Comparison of ENCODE assay signal across 19 mouse cellular contexts in the genomic region with DNA sequence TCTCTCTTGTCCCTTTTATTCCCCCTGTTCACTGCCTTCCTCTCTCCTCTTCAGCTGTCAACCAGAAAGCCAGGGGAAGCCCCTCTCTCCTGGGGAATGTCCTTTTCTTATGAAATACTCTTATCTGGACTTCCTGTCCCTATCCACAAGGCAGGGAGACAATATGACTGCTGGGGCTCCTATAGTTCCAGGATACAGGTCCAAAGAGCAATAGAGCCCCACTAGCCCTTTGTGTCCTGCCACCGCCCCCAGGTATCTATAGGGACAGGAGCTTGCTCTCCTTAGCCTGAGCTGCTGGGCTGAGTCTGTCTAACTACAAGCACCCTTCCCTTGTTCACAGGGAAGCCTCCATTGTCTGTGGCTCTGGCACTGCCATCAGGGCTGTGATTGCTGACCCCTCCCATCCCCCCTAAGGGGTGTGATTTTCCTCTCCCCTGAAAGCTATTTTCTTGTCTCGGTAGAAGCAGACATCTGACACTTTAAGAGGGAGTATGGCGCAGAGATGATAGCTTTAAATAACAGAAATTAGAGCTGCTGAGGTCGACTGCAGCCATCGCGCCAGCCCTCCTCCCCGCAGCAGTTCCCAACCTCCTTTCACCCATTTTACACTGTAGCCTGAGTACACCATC. TPM values are rescaled to one million over a fixed set of nuclear protein-coding genes. Genes with fewer than 3 reads are reported as not detected.
A peak's percentile ranks its signal among the peaks of the same experiment; 100 is the strongest.
DNase-seq lines count a peak whose midpoint lies in the region; ATAC-seq and TF ChIP-seq lines count a peak whose summit lies in the region.
"Had no signal": no experiment of that assay in that cellular context is flagged by ENCODE, and none has a peak within 500 bp of the region (broad histone marks: within the 10 kb centered on the region; RNA-seq: fewer than 3 reads in every experiment).

No protein-coding gene starts in this region.

- H3K27ac ChIP-seq in midbrain, embryonic 10.5 days (replicated peaks), result peak overlapping the region; percentile 90
- H3K27ac ChIP-seq in midbrain, postnatal 0 days (ENCODE audit: low read depth, low read length), result no peak overlapping the region
- peak overlapping the region; percentile 53; the same call in 1 of the 2 replicates for H3K27ac ChIP-seq in hindbrain, embryonic 11.5 days (ENCODE audit: low read depth, low read length)
- H3K27ac ChIP-seq in limb, embryonic 14.5 days (replicated peaks; ENCODE audit: low read depth, low read length), result 0 out of 2 replicates have a peak overlapping the region, but pooled peaks have one; percentile 3
- H3K27ac ChIP-seq: heart, embryonic 13.5 days had no signal

- H3K9me3 ChIP-seq in midbrain, embryonic 10.5 days (replicated peaks), result no peaks in the 10 kb centered on the region
- H3K9me3 ChIP-seq in midbrain, postnatal 0 days (ENCODE audit: low read length), result no peaks in the 10 kb centered on the region
- H3K9me3 ChIP-seq in hindbrain, embryonic 11.5 days (ENCODE audit: control insufficient read depth, low read length), result no peaks in the 10 kb centered on the region
- H3K9me3 ChIP-seq in limb, embryonic 14.5 days (ENCODE audit: control insufficient read depth, low read length), result no peaks in the 10 kb centered on the region
- H3K9me3 ChIP-seq: heart, embryonic 13.5 days had no signal

- H3K4me2 ChIP-seq in midbrain, postnatal 0 days (ENCODE audit: low read depth, low read length, poor library complexity, severe bottlenecking), result no peak overlapping the region
- H3K4me2 ChIP-seq in hindbrain, embryonic 11.5 days (replicated peaks; ENCODE audit: low read depth, low read length), result no peak overlapping the region
- H3K4me2 ChIP-seq in limb, embryonic 14.5 days (replicated peaks; ENCODE audit: low read depth, low read length, severe bottlenecking), result no peak overlapping the region
- H3K4me2 ChIP-seq: heart, embryonic 13.5 days had no signal

- no peak for DNase-seq in midbrain, embryonic 10.5 days (ENCODE audit: low spot score)
- DNase-seq in midbrain, postnatal 0 days (ENCODE audit: low spot score), result no peak
- peak; percentile 32 for DNase-seq in hindbrain, embryonic 11.5 days (ENCODE audit: low spot score)
- DNase-seq in limb, embryonic 14.5 days (ENCODE audit: low spot score), result no peak
- no peak for DNase-seq in gastrocnemius, postnatal 25 days
- DNase-seq in layer of hippocampus, postnatal 14 days (ENCODE audit: low spot score in 2 of 2), result no peak
- DNase-seq in urinary bladder, postnatal 36 days (ENCODE audit: low spot score in 2 of 2), result no peak
- no peak for DNase-seq in ovary, postnatal 14 days (ENCODE audit: low spot score)
- DNase-seq: cerebellum, adult 8-10 months; lung, postnatal 14 days; retina, postnatal 1 day; thymus, adult 18-20 months had no signal

- no peaks in the 10 kb centered on the region for H3K36me3 ChIP-seq in midbrain, embryonic 10.5 days
- no peaks in the 10 kb centered on the region for H3K36me3 ChIP-seq in midbrain, postnatal 0 days (ENCODE audit: insufficient read depth, low read length)
- no peaks in the 10 kb centered on the region for H3K36me3 ChIP-seq in hindbrain, embryonic 11.5 days (ENCODE audit: control insufficient read depth, insufficient read depth, low read length)
- H3K36me3 ChIP-seq in limb, embryonic 14.5 days (ENCODE audit: control insufficient read depth, insufficient read depth, low read length), result no peaks in the 10 kb centered on the region
- H3K36me3 ChIP-seq: heart, embryonic 13.5 days had no signal

- no peak for ATAC-seq in midbrain, postnatal 0 days (ENCODE audit: low FRiP score)
- ATAC-seq in hindbrain, embryonic 11.5 days (ENCODE audit: low FRiP score), result no peak
- no peak for ATAC-seq in limb, embryonic 14.5 days (ENCODE audit: low FRiP score, low read depth)
- ATAC-seq: activated CD4-positive, CD25-positive, alpha-beta regulatory T cell, adult 4 months; inflammation-experienced regulatory T-cells, adult 6 months had no signal

- no peak overlapping the region for H3K9ac ChIP-seq in midbrain, postnatal 0 days (replicated peaks; ENCODE audit: low read length, poor library complexity, severe bottlenecking)
- no peak overlapping the region for H3K9ac ChIP-seq in hindbrain, embryonic 11.5 days (ENCODE audit: low read depth, low read length)
- no peak overlapping the region for H3K9ac ChIP-seq in limb, embryonic 14.5 days (ENCODE audit: low read depth, low read length, severe bottlenecking)
- H3K9ac ChIP-seq: heart, embryonic 13.5 days had no signal

- no peak overlapping the region for H3K4me3 ChIP-seq in midbrain, embryonic 10.5 days
- no peak overlapping the region for H3K4me3 ChIP-seq in midbrain, postnatal 0 days (ENCODE audit: low read depth, low read length)
- H3K4me3 ChIP-seq in hindbrain, embryonic 11.5 days (ENCODE audit: low read depth, low read length), result no peak overlapping the region
- H3K4me3 ChIP-seq in limb, embryonic 14.5 days (replicated peaks; ENCODE audit: low read length), result no peak overlapping the region
- H3K4me3 ChIP-seq: heart, embryonic 13.5 days had no signal

- peaks cover 73% of the 10 kb centered on the region for H3K4me1 ChIP-seq in midbrain, embryonic 10.5 days
- H3K4me1 ChIP-seq in midbrain, postnatal 0 days (ENCODE audit: insufficient read depth, low read length), result peaks cover 20% of the 10 kb centered on the region
- H3K4me1 ChIP-seq in hindbrain, embryonic 11.5 days (replicated peaks; ENCODE audit: control insufficient read depth, insufficient read depth, low read length), result peaks cover 34% of the 10 kb centered on the region
- peaks cover 55% of the 10 kb centered on the region for H3K4me1 ChIP-seq in limb, embryonic 14.5 days (ENCODE audit: control insufficient read depth, insufficient read depth, low read length)

- no peak for TF ChIP-seq POLR2A in limb, embryonic 14.5 days (IDR thresholded peaks at IDR 0.05; ENCODE audit: borderline replicate concordance, extremely low read depth, insufficient read depth, insufficient read length)

- TF ChIP-seq CTCF in midbrain, postnatal 0 days (IDR thresholded peaks at IDR 0.05), result no peak

- 31% methylated on average over 7 of the region's 7 CpGs for WGBS in midbrain, embryonic 10.5 days
- WGBS in midbrain, postnatal 0 days, result 39% methylated on average over 7 of the region's 7 CpGs
- 26% methylated on average over 7 of the region's 7 CpGs for WGBS in hindbrain, embryonic 11.5 days
- WGBS in limb, embryonic 14.5 days, result 25% methylated on average over 7 of the region's 7 CpGs

- peaks cover 76% of the 10 kb centered on the region for H3K27me3 ChIP-seq in midbrain, embryonic 10.5 days (ENCODE audit: low read depth, poor library complexity, severe bottlenecking)
- H3K27me3 ChIP-seq in midbrain, postnatal 0 days (ENCODE audit: insufficient read depth, low read length), result no peaks in the 10 kb centered on the region
- H3K27me3 ChIP-seq in hindbrain, embryonic 11.5 days (ENCODE audit: control insufficient read depth, insufficient read depth, low read length), result peaks cover 10% of the 10 kb centered on the region
- H3K27me3 ChIP-seq in limb, embryonic 14.5 days (ENCODE audit: control insufficient read depth, insufficient read depth, low read length), result no peaks in the 10 kb centered on the region

RNA-seq across cellular contexts. Expression of a gene that starts 3.2 kb away (rescaled TPM):
- 0.51 and 0.62 TPM in 2 replicates for polyA plus RNA-seq in midbrain, embryonic 10.5 days (2016; fragmentation: Nextera tagmentation; extraction: Ambion mirVana)
- total RNA-seq in midbrain, postnatal 0 days (2014; rRNA removed), result 0.24 and 0.27 TPM in 2 replicates
- polyA plus RNA-seq in midbrain, postnatal 0 days (2015; fragmentation: Nextera tagmentation; extraction: Ambion mirVana), result 1.1 and 1.4 TPM in 2 replicates
- polyA plus RNA-seq in hindbrain, embryonic 11.5 days (2014; fragmentation: Nextera tagmentation; extraction: Ambion mirVana), result 0.31 and 0.99 TPM in 2 replicates
- polyA plus RNA-seq in limb, embryonic 14.5 days (2012; rRNA removed), result 0.11 and 0.24 TPM in 2 replicates
- polyA plus RNA-seq in limb, embryonic 14.5 days (2014; fragmentation: Nextera tagmentation; extraction: Ambion mirVana), result 0.44 TPM in 1 of 2 replicates, not detected in the other
- not detected for total RNA-seq in gastrocnemius, postnatal 25 days (2021)
- total RNA-seq in layer of hippocampus, postnatal 14 days (2021), result 1 to 10 TPM in 1 of 2 experiments, under 1 TPM in 1; 0.64 to 1.7 TPM
- total RNA-seq: gastrocnemius, adult 18-20 months; liver, adult 2 months; monocyte, adult 5-6 weeks had no signal
- polyA plus RNA-seq: activated CD4-positive, CD25-positive, alpha-beta regulatory T cell, adult 4 months; C2C12; inflammation-experienced regulatory T-cells, adult 6 months; liver, adult 2 months had no signal

RNA-seq across cellular contexts. Expression of a gene that starts 51.8 kb away (rescaled TPM):
- 15.2 TPM in 2 replicates for polyA plus RNA-seq in midbrain, embryonic 10.5 days (2016; fragmentation: Nextera tagmentation; extraction: Ambion mirVana)
- total RNA-seq in midbrain, postnatal 0 days (2014; rRNA removed), result 19.6 and 20.8 TPM in 2 replicates
- 8.8 and 9.2 TPM in 2 replicates for polyA plus RNA-seq in midbrain, postnatal 0 days (2015; fragmentation: Nextera tagmentation; extraction: Ambion mirVana)
- 8.2 and 12.7 TPM in 2 replicates for polyA plus RNA-seq in hindbrain, embryonic 11.5 days (2014; fragmentation: Nextera tagmentation; extraction: Ambion mirVana)
- polyA plus RNA-seq in limb, embryonic 14.5 days (2012; rRNA removed), result 22.0 and 33.8 TPM in 2 replicates
- 13.1 and 16.6 TPM in 2 replicates for polyA plus RNA-seq in limb, embryonic 14.5 days (2014; fragmentation: Nextera tagmentation; extraction: Ambion mirVana)
- under 1 TPM; 0.38 to 0.41 TPM for total RNA-seq in gastrocnemius, postnatal 25 days (2021)
- total RNA-seq in layer of hippocampus, postnatal 14 days (2021), result 10 to 100 TPM in 1 of 2 experiments, 1 to 10 TPM in 1; 6.3 to 10.8 TPM
- total RNA-seq: liver, adult 2 months; monocyte, adult 5-6 weeks had no signal
- polyA plus RNA-seq: liver, adult 2 months had no signal
